Mouse (Mus musculus): ENCODE data around the gene Tle4.

Gene Tle4

DNA sequence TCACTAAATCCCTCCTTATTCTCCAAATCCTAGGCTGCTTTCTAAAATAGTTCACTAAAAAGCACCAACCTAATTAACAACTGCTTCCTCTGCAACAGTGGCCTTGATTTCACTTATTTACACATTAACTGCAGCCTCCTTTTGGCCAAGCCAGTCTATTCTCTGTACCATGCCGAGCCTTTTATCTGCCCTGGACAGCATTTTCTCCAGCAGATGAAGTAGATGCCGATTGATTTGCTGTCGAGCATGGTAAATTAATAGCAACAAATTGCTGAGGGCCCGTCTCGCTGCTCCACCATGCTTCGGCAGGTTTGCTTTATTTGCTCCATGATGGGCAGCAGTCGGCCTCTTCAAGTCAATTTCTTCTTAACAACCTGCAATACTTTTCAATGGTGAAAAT is 7.7 kb downstream of the Tle4 start:
- no peak for DNase-seq

DNA sequence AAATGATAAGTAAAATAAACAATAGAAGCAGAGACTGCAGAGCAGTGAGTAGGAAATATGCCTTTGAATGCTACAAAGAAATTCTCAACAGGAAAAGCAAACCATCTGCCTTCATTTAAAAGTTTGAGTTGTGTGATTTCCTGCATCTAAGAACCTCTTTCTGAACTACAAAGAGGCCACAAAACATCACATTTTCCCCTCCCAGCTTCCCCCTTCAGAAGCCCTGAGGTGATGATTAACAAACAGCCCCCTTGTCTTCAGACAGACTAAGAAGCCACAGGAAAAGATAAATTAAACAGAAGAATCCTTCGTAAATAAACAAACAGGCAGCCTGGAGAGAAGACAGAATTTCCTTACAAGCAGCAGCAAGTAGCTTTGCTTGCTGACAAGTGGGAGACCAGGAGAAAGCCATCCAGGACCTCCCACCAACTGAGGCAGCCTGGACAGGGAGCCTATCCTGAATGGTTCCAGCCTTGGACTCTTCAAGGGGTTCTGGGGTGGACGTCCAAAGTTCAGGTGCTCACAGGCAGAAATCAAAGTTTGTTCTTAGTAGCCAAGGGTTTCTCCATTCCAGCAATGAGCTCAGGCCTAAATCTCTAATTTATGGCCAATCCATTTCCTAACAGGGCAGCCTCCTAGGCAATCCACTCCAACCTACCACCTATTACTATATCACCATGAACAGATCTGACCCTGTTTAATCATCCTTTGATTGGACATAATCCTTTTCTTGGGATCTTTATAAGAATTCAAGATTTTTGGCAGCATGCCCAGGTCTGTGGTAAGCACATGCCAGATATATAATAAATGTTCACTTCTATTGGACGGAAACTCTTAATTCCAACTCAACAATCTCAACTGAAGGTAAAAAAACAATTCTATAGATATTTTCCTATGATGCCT is 9.4 kb downstream of the Tle4 start:
- DNase-seq, result peak; percentile 47

DNA sequence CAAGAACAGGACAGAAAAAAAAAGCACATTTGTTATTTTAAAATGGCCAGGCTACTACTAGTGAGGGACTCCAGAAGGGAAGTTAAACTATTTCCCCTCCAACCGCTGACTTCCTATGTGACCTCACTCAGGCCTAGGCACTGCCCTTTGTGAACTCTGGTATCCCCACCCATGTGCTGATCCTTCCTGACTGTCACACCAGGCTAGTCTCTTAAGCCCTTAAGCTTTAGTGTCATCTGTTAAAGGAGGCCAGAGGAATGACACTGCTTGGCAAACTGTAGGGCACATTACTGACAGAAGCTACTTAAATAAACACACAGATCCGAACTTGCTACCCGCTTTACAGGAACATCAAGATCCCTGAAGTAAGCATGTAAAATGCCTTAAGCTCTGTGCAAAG is 11.7 kb downstream of the Tle4 start:
- no peak for DNase-seq

DNA sequence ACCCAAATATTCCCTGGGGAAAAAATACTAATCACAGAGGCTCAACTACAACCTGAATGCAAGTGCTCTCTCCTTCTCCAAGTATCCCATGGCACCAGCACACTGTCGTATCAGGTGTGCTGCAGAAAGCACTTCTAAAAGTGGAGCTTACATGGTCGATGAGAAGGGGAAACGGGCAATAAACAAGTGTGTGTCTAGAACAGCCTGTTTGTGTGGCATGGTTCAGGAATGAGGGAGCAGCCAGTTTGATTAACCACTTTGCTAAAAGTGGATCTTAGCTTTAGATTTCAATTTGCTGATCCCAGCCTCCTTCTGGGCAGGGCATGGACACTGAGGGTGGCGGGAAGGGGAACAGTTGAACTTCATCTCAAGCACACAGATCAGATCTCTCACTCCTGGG is 12.1 kb downstream of the Tle4 start:
- DNase-seq, result no peak

DNA sequence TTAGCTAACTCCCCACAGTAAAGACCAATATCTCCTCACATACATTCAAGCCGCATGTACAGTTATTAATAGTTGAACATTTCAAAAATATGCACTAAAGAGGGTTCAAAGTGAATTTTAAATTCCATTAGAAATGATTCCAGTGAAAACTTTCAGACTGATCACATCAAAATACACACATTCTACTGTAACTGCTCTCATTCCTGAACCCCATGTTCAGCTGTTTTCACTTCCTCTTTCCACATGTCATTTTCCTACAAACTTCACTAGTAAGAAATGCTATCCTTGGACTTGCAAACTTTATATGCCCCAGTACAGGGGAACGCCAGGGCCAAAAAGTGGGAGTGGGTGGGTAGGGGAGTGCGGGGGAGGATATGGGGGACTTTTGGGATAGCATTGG is 12.6 kb downstream of the Tle4 start:
- DNase-seq, result no peak

DNA sequence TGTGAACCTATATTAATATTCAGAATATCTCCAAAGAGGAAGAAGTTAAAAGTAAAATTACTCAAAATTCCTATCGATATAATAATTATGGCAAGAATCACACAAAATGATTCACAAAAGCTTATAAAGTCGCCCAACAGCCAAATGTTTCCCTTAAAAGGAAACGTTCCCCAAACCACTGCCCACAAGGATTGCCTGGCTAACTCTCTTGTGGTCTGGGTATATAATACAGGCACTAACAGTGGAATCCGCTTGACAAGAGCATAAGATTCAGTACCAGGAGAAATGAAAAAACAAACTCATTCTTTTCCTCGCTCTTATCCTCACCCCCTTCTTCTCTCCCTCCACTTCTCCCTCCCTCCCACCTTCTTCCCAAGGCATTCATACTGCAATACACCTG is 19.2 kb downstream of the Tle4 start:
- DNase-seq, result no peak

DNA sequence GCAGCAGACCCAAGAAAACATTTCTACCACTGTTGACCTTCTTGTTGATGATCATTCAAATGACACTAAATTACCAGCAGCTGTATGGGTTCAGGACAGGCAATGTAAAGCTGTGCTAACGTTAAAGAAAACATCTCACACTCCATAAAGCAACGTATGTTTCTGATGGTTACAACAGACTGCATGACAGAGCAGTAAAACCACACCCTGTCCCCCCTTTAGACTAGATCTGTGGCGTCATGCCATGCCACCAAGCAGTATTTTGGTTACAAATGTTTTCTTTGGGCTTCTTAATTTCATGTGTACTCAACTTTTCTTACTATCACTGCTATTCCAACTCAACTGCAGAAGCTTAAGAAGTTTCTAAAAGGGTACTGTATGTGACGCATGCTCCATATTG is 19.8 kb downstream of the Tle4 start:
- no peak for DNase-seq

DNA sequence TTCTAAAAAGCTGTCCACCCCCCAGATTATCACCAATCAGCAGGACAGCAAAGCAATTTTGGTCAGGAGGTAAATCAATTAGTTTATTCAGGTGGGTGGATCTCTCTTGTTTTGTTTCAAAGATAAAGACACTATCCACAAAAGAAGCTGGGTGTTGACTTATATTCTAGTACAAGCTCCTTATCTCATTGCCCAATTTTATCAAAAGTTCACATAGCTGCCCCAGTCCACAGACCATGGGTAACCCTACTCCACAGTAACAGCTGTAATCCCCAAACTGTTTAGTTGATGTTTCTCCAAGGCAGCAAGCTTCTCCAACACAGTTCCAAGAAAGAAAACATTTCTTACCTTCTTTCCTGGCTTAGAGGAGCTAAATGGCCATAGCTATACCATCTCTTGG is 21.5 kb downstream of the Tle4 start:
- DNase-seq, result no peak

DNA sequence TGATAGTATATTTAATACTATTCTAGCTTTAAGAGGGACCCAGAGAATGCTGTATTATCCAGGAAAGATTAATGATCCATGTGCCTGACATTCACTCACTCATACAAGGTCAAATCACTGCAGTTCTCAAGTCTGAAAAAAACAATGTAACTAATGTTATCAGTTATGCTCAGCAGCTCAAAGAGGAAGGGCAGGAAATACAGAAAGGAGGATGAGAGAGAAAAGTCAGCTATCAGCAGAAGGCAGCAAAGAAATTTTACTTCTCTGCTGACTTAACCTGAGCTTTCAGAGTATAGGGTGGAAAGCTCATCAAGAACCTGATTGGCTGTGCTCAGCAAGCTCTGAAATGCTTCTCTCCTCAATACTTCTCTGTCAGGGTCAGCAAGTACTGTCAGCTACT is 29.0 kb downstream of the Tle4 start:
- DNase-seq, result no peak

DNA sequence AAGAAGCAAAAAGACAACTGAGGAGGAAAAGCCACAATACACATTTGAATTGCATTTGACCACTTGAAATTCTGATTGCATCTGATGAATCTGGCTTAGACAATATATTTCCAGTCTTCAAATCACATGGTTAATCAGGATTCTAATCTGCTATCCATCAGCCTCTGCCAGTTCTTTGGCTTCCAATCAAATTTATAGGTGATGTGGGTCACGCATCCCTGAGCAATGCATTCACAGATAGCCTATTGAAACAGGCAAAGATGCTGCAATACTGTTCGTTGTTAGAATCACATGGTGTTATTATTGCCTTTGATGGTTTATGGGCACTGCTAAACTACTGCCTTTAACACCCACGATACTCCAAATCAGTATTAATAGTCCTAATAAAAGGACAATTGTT is 30.8 kb downstream of the Tle4 start:
- no peak for DNase-seq

DNA sequence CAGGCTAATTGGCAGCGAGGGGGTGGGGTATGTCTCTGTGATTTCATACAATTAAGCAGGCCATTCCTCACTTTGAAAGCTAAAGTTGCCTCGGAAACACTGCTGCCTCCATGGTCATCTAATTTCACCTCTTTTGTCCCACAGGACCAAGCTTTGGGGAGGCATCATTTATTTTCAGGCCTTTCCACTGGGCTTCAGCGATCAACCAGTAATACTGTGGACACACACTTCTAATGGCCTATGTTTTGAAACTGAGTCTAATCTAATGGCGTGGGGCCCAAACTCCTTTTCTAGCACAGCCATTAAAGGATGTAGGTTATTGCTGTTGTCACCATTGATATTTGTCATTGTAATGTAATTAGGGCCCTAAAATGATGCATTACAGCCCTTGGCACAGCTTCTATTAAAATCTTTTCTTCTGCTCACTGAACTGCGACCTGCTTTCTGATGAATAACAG is 31.3 kb downstream of the Tle4 start:
- DNase-seq, result no peak

DNA sequence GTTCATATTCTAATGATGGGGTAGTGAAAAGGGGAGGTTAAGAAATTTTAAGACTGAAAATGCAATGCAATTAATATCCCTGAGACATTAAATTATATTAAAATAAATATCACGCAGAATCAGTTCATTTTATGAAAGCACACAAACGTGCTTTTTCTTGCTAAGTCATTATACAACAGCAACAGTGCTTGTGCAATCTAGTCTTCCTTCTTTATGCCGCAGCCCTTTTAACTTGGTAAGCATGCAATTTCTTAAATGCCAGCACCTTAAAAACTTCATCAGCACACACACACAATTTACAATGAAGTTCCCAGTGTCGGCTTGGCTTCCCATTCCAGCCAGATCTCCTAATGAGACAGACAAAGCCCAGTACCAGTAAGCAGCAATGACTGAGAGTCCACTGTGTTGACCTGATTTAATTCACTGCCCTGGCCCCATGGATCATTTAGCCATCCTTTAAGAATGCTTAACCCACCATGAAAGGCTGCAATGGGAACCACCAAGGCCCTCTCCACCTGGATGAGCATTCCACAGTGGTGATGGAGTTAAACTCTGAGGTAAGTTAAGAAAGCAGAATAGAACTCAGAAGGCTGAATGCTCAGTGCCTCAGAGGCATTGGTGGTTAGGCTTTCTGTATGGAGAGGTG is 32.3 kb downstream of the Tle4 start:
- no peak for DNase-seq

DNA sequence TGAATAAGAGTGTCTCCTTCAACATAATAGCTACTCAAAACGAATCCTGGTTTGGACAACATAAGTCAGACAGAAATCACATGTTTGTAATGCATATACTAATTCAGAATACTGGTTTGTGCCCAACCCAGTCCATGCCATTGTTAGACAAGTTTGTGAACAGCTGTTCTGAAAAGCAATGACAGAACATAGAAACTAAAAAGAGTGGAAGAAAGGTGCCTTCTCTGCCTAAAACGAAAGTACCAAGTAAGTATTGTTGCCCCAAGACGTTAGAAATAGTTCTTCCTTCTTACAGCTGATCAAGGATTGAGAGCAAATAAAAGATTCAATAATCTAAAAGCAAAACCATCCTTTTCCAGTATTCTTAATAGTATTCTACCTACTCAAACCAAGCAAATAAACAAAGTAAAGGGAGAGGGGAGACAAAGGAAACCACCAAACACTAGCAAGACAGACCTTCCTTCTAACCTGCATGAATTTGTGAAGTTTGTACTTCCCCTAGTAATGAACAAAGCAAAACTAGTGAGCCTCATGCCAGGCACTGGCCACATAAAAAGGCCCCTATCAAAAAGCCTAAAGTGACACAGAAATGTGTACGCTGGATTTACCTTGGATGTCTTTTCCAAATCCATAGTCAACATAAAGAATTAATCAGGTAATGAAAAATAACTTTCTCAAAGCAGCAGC is 34.4 kb downstream of the Tle4 start:
- DNase-seq, result no peak

DNA sequence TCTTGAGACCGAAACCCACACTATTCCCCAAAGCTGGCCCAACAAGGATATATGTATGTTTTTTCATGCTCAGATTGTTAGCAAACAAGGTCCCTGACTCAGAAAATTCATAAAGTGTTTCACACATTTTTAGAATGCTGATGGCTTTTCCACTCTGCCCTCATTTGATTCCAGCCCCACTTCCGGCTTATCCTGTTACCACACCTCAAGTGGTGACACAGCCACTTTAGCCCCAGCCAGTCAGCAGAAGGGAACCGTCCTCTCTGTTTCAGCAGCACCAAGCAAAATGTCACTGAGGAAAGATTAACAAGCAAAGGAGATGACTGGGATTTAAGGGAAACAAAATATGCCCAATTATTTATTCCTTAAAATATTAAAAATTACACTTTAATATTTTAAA is 50.0 kb downstream of the Tle4 start:
- no peak for DNase-seq

DNA sequence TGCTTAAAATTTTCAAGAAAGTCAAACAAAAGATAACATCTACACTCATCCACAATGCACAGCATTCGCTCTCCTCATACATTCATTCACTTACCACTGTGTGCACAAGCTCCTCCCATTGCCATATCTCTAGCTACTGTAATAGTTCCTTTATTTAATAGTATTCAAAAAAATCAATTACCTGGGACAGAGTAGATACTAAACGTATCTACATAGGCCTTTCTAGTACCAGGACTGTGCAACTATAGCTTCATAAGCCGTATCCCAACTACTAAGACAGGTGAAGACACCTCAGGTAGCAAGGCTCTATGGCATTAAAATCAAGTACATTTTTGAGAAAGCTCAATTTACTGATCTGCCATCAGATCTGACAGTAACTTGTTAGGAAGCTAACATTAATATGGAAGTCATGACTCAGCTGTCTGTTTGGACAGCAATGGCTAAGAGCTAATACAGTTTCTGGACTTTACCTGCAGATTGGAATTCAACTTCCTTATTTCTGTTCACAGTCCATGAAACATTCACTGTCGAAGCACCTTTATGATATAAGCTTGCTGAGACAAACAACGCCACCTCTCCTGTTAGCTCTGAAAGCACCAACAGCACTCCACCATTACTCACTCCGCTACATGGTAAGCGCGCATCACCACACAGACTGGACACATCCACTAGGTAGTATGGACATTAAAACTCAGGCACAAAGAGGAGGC is 50.6 kb downstream of the Tle4 start:
- DNase-seq, result no peak

DNA sequence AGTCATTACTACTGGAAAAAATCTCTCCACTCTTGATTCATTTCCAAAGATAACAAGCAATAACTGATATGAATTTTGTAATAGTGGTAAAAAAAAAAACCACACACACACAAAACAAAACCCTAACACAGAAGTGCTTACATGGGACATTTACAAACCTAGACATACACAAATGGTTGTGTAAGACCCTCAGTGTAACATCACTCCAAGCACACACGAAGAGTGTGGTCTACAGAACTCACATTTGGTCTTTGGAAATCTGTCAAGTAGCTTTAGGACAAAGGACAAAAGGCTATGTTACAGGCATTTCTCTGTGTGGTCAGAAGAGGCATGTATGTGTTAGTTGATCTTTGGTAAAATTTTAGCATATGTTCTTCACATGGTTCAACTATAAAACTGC is 52.4 kb downstream of the Tle4 start:
- DNase-seq, result no peak

DNA sequence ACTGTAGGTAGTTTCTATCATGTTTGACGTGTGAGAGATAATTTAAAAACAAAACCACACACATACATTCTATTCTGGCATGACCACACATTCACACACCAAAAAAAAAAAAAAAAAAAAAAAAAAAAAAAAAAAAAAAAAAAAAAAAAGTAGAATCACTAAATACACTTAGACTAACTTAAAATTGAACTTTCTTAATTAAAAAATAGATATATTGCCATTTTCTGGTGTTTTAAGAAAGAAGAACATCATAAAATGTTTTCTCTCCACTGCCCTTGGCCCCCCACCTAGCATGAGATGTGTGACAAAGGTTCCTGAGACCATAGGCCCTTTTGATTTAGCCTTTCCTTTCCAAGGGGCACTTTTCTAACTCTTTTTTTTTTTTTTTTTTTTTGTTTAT is 54.5 kb downstream of the Tle4 start:
- no peak for DNase-seq

DNA sequence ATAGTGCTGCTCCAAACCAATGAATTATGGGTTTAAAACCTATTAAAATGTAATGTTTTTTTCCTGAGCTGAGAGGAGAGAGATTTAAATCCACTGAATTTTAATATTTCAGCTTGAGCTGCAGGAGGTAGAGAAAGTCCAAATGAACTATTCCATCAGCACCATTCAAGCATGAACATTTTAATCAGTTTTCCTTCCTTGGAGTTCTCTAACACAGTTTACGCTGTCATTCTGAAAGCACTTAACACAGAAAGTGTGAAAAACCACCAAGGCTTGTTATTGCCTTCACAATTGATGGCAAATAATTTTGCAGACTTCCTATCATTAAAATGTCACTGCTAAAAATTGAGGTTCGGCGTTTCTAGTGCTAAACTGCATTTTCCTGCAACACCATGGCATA is 57.2 kb downstream of the Tle4 start:
- no peak for DNase-seq

DNA sequence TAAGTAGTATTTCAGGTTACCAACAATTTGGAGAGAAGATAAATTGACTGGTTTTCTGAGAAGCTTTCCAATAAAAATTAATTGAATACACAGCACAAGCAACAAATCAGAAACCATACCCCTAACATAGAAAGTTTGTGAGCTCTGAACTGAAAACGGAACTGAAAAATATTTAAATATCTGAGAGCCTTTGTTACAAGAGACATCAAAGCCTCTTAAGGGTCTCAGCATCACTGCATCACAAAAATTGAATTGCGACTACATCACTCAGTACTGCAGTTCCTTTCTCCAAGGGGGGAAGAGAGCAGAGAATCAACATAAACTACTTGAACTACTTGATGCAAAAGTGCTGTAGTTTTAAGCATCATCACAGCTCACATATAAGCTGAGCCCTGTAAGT is 61.2 kb downstream of the Tle4 start:
- DNase-seq, result no peak

DNA sequence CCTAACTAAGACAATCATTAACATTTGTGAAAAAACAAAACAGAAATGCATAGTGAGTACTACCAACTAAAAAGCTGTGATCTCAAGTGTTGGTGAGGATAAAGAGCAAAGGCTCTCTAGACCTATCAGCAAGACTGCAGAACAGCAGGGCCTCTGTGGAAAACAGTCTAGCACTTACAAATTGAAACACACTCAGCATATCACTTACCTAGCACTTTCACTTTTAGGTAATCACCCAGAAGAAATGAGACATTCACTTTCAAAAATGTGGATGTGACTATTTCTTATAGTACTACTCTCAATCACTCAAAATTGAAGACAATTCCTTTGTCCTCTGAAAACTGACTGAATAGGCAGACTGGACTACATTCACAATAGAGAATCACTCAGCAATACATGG is 63.4 kb downstream of the Tle4 start:
- DNase-seq, result no peak

DNA sequence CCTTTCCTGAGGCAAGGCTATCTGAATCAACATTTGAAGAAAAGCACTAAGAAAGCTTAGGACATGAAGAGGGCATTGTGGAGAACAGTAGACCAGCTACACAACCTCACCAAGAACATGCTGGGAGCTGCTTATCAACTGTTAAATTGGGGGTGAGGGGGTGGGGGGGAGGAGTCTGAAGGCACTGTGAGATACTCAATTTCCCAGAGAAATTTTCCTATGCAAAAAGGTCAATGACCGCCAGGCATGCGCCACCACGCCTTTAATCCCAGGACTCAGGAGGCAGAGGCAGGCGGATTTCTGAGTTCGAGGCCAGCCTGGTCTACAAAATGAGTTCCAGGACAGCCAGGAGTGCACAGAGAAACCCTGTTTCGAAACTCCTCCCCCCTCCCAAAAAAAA is 65.0 kb downstream of the Tle4 start:
- DNase-seq, result no peak

DNA sequence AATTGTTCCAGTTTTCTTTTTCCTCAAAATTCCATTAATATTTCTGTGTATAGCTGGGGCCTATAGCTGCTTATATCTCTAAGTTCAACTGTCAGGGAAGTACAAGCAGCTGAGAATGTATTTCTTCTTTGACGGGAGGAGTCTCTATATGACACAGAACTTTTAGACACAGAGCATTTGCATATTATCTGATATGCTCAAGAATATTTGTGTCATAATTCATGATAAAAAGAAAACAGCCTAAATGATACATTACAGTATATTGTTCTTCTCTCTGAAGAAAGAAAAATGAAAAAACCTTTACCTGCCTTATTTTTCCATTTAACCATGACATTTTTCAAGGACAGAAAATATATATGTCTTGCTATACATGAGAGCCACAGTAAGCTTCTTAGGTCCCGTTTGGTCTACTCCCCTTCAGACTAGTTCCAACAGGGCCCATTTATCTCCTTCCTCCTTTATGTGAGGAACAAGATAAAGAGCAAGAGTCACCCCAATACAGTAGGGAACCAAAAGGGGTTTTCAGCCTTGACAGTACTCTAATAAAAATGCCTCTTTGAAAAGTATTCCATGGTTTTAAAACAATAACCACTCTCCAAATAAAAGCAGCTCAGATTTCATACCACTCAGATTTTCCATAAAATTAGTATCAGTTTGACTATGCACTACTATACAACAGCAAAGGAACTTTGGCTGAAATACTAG is 77.6 kb downstream of the Tle4 start:
- no peak for DNase-seq

DNA sequence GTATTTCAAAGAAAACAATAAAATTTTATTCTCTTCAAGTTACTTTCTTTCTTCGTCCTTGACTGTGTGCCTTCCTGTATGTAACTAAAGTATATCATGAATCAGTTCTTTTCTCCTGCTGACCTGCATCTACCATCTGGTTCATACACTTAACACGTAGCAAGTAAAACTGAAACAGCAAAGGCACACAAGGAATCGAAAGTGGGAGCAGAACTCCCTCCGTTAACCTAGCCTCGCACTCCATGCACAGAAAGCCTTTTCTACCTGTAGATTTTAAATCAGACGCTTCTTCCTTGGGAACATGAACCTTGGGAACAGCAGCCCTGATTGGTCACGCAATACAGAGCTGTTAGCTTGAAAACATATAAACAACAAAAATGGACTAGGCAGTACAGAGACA is 78.7 kb downstream of the Tle4 start:
- no peak for DNase-seq
